ENCODE assay signal across 12 mouse cellular contexts in the genomic region with DNA sequence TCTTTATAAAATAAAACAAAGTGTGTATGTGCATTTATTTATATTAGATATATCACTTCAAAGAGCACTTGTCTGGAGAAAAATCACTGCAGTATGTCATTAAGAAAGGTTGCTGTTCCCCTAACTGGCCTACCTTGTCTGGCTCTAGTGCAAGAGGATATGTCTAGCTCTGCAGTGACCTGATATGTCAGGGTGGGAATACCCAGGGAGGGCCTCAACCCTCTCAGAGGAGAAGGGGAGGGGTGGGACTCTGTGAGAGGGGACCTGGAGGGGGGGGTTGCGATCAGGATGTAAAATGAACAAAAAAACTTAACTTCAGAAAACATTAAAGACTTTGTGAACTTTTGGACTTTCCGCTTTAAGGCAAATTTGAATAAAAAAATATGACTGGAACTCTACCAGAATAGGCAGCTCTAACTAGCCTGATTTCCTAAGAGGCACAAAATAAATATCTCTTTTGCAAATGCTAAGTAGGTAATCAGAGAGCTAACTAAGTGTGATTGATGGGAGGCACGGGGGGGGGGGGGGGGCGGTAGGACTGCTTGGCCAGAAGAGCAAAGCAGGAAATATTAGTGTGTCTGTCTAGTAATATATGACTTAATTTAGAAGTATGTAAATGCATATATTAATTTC.
"Had no signal": no experiment of that assay in that cellular context is flagged by ENCODE, and none has a peak within 500 bp of the region (broad histone marks: within the 10 kb centered on the region; RNA-seq: fewer than 3 reads in every experiment).

No protein-coding gene starts in this region.

- H3K9ac ChIP-seq: limb, embryonic 15.5 days; liver, embryonic 14.5 days; midbrain, embryonic 12.5 days had no signal

- H3K4me2 ChIP-seq: limb, embryonic 15.5 days; midbrain, embryonic 12.5 days had no signal

- DNase-seq: kidney, adult 9 months; kidney, postnatal 36 days; layer of hippocampus, adult 9-11 months; layer of hippocampus, postnatal 36 days; lung, adult 18-20 months; lung, postnatal 4 days; right cerebral cortex, postnatal 14 days; thymus, postnatal 36 days had no signal

- H3K27ac ChIP-seq: limb, embryonic 15.5 days; liver, embryonic 14.5 days; midbrain, embryonic 12.5 days had no signal

- H3K4me1 ChIP-seq: limb, embryonic 15.5 days; midbrain, embryonic 12.5 days had no signal

- H3K9me3 ChIP-seq: limb, embryonic 15.5 days; midbrain, embryonic 12.5 days had no signal

- H3K4me3 ChIP-seq: limb, embryonic 15.5 days; midbrain, embryonic 12.5 days had no signal

- ATAC-seq: intestine, embryonic 16.5 days had no signal

- H3K27me3 ChIP-seq: limb, embryonic 15.5 days; midbrain, embryonic 12.5 days had no signal

- H3K36me3 ChIP-seq: limb, embryonic 15.5 days; midbrain, embryonic 12.5 days had no signal
